Mouse (Mus musculus): ENCODE data around the gene Olfr465-ps1.

GRCm38 (mm10) chr13:65095923-65096322, 42.0 kb upstream of the Olfr465-ps1 start:
- TF ChIP-seq CTCF (IDR thresholded peaks at IDR 0.05; ENCODE audit: extremely low read depth, insufficient read depth, insufficient read length, insufficient replicate concordance) (no peak), POLR2A (IDR thresholded peaks at IDR 0.05; ENCODE audit: low read depth, low read length) (no peak)

Data from spleen, adult 2 months (tissue).